8 mouse cellular contexts compared by ENCODE assay signal in genomic region chr17:47359964-47360363, GRCm38 (mm10). TPM values are rescaled to one million over a fixed set of nuclear protein-coding genes. Genes with fewer than 3 reads are reported as not detected.
DNase-seq lines count a peak whose midpoint lies in the region; TF ChIP-seq lines count a peak whose summit lies in the region.

No protein-coding gene starts in this region.

- H3K27ac ChIP-seq in macrophage = peak overlapping the region; percentile 31
- H3K27ac ChIP-seq in thymus, adult 2 months (ENCODE audit: control insufficient read depth, insufficient read depth, low read length) = no peak overlapping the region

- H3K4me3 ChIP-seq in macrophage (ENCODE audit: inconsistent target) = no peak overlapping the region
- H3K4me3 ChIP-seq in thymus, adult 2 months (ENCODE audit: control insufficient read depth, insufficient read depth, low read length) = no peak overlapping the region

- DNase-seq in adrenal gland, adult (ENCODE audit: inconsistent age in 2 of 2, low spot score in 1 of 2) = peak; percentile 32 to 76
- DNase-seq in adrenal gland, postnatal 4 days (ENCODE audit: low spot score in 2 of 2) = no peak
- DNase-seq in layer of hippocampus, adult 11-12 months (ENCODE audit: low spot score) = peak; percentile 33
- DNase-seq in layer of hippocampus, adult 8-10 months (ENCODE audit: low spot score in 2 of 2) = no peak
- peak; percentile 34 for DNase-seq in brain, embryonic 14.5 days (ENCODE audit: low read depth)
- DNase-seq in kidney, postnatal 14 days = peak; percentile 30
- peak; percentile 59 for DNase-seq in thymus, adult 2 months

- WGBS in macrophage (ENCODE audit: missing documents) = 67% methylated on average over 6 of the region's 6 CpGs
- WGBS in thymus, adult 2 months = 60% methylated on average over 6 of the region's 6 CpGs

- H3K27me3 ChIP-seq in thymus, adult 2 months (ENCODE audit: control insufficient read depth, insufficient read depth, low read length) = no peaks in the 10 kb centered on the region

- peak; percentile 52; the same call in 1 of the 2 replicates for TF ChIP-seq CTCF in brain, embryonic 14.5 days (IDR thresholded peaks at IDR 0.05; ENCODE audit: borderline replicate concordance, extremely low read depth, insufficient read depth, insufficient read length)
- peak; percentile 68; the same call in 1 of the 2 replicates for TF ChIP-seq CTCF in thymus, adult 2 months (IDR thresholded peaks at IDR 0.05; ENCODE audit: borderline replicate concordance, control insufficient read depth, extremely low read depth, insufficient read depth, low read length, poor library complexity)

- H3K36me3 ChIP-seq in macrophage (ENCODE audit: inconsistent target) = peaks cover 18% of the 10 kb centered on the region; the same call in 1 of the 2 replicates
- 0 out of 2 replicates have a peak, but pooled peaks cover 10% of the 10 kb centered on the region for H3K36me3 ChIP-seq in thymus, adult 2 months (ENCODE audit: control insufficient read depth, insufficient read depth, low read length)

- H3K4me1 ChIP-seq in thymus, adult 2 months (replicated peaks; ENCODE audit: control insufficient read depth, insufficient read depth, low read length) = no peaks in the 10 kb centered on the region

- H3K79me2 ChIP-seq in macrophage (ENCODE audit: inconsistent target) = no peaks in the 10 kb centered on the region

- TF ChIP-seq POLR2A in brain, embryonic 14.5 days (IDR thresholded peaks at IDR 0.05; ENCODE audit: borderline replicate concordance, extremely low read depth, insufficient read depth, insufficient read length, poor library complexity, severe bottlenecking) = no peak
- no peak for TF ChIP-seq POLR2A in thymus, adult 2 months (IDR thresholded peaks at IDR 0.05; ENCODE audit: control insufficient read depth, extremely low read depth, insufficient read depth, low read length, poor library complexity)

RNA-seq across cellular contexts. Expression of gene Mrps10, which starts 8.7 kb away (rescaled TPM):
- 10 to 100 TPM; 48.3 to 52.8 TPM for total RNA-seq in adrenal gland, postnatal 4 days (2021)
- 10 to 100 TPM; 32.8 to 35.3 (median 33.8) TPM for total RNA-seq in layer of hippocampus, adult 8-10 months (2022)
- 46.2 and 47.5 TPM in 2 replicates for polyA plus RNA-seq in brain, embryonic 14.5 days (2012; rRNA removed)
- 10 to 100 TPM; 18.7 to 61.2 (median 33.0) TPM for total RNA-seq in macrophage (2018; cell fraction: chromatin; rRNA removed)
- total RNA-seq in macrophage (2018; cell fraction: cytosol; rRNA removed) = 10 to 100 TPM; 16.5 to 41.0 (median 26.4) TPM
- total RNA-seq in macrophage (2018; cell fraction: nucleus; rRNA removed) = 10 to 100 TPM; 14.3 to 71.9 (median 27.7) TPM
- polyA plus RNA-seq in macrophage (2018) = 20.2 to 59.5 TPM (median 24.5 TPM) in 3 replicates
- polyA plus RNA-seq in thymus, adult 2 months (2012; rRNA removed) = 21.2 and 21.9 TPM in 2 replicates

RNA-seq across cellular contexts. Expression of gene Guca1b, which starts 25.2 kb away (rescaled TPM):
- total RNA-seq in adrenal gland, postnatal 4 days (2021) = 1 to 10 TPM; 2.0 to 3.1 TPM
- 1 to 10 TPM; 1.0 to 3.3 (median 1.5) TPM for total RNA-seq in layer of hippocampus, adult 8-10 months (2022)
- 1.2 TPM in 2 replicates for polyA plus RNA-seq in brain, embryonic 14.5 days (2012; rRNA removed)
- 1 to 10 TPM in 25 of 26 experiments, under 1 TPM in 1; 0.88 to 7.8 (median 3.7) TPM for total RNA-seq in macrophage (2018; cell fraction: chromatin; rRNA removed)
- under 1 TPM in 19 of 26 experiments, not detected in 7; 0.07 to 0.34 (median 0.15) TPM for total RNA-seq in macrophage (2018; cell fraction: cytosol; rRNA removed)
- 1 to 10 TPM in 23 of 26 experiments, under 1 TPM in 3; 0.89 to 8.0 (median 2.7) TPM for total RNA-seq in macrophage (2018; cell fraction: nucleus; rRNA removed)
- polyA plus RNA-seq in macrophage (2018) = 0.22 to 0.62 TPM (median 0.22 TPM) in 3 replicates
- polyA plus RNA-seq in thymus, adult 2 months (2012; rRNA removed) = 1.6 and 3.1 TPM in 2 replicates

RNA-seq across cellular contexts. Expression of gene Guca1a, which starts 40.4 kb away (rescaled TPM):
- 1 to 10 TPM; 1.4 to 1.8 TPM for total RNA-seq in adrenal gland, postnatal 4 days (2021)
- total RNA-seq in layer of hippocampus, adult 8-10 months (2022) = 1 to 10 TPM in 1 of 4 experiments, under 1 TPM in 2, not detected in 1; 0.37 to 1.2 (median 0.80) TPM
- 0.43 and 0.83 TPM in 2 replicates for polyA plus RNA-seq in brain, embryonic 14.5 days (2012; rRNA removed)
- total RNA-seq in macrophage (2018; cell fraction: chromatin; rRNA removed) = 1 to 10 TPM in 15 of 26 experiments, not detected in 11; 1.0 to 6.8 (median 3.0) TPM
- 10 to 100 TPM in 23 of 26 experiments, 1 to 10 TPM in 3; 7.9 to 15.0 (median 12.2) TPM for total RNA-seq in macrophage (2018; cell fraction: cytosol; rRNA removed)
- 10 to 100 TPM in 3 of 26 experiments, 1 to 10 TPM in 23; 1.5 to 13.0 (median 4.2) TPM for total RNA-seq in macrophage (2018; cell fraction: nucleus; rRNA removed)
- 2.7 to 9.2 TPM (median 7.1 TPM) in 3 replicates for polyA plus RNA-seq in macrophage (2018)
- 0.41 and 1.2 TPM in 2 replicates for polyA plus RNA-seq in thymus, adult 2 months (2012; rRNA removed)

Comparison
In these comparisons a context has a peak if more than half of its experiments do, and no peak if none do; other contexts are left out.
1. DNase-seq: peak in adrenal gland, adult (2 of 2), layer of hippocampus, adult 11-12 months (single experiment), brain, embryonic 14.5 days (single experiment), kidney, postnatal 14 days (single experiment) and thymus, adult 2 months (single experiment); none in adrenal gland, postnatal 4 days (0 of 2) and layer of hippocampus, adult 8-10 months (0 of 2).